In the genomic region with DNA sequence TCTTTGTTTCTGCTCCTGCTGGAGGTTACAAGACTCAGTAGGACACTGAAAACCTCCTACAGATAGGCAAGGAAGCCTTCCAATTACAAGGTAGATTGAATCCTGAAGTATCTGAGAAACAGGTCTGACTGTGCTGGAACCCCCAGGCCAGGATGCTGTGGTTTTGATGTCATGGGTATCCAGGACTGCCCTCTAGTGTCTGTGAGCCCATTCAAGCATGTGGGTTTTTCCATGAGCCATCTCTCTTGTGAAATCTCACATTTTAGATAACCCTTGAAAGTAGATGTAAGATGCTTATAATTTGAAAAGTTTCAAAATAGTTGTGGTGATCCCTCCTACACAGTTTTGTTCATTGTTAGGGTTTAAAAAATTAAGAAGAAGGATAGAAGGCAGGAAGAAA, we compare ENCODE assay signal across 16 mouse cellular contexts. TPM values are rescaled to one million over a fixed set of nuclear protein-coding genes. Genes with fewer than 3 reads are reported as not detected.
DNase-seq lines count a peak whose midpoint lies in the region; ATAC-seq and TF ChIP-seq lines count a peak whose summit lies in the region.
"Had no signal": no experiment of that assay in that cellular context is flagged by ENCODE, and none has a peak within 500 bp of the region (broad histone marks: within the 10 kb centered on the region; RNA-seq: fewer than 3 reads in every experiment).

No protein-coding gene starts in this region.

- H3K27ac ChIP-seq in hindbrain, postnatal 0 days = no peak overlapping the region
- H3K27ac ChIP-seq in hindbrain, embryonic 12.5 days = no peak overlapping the region
- no peak overlapping the region for H3K27ac ChIP-seq in lung, embryonic 14.5 days (ENCODE audit: low read depth)
- H3K27ac ChIP-seq: embryonic facial prominence, embryonic 13.5 days; forebrain, embryonic 12.5 days had no signal

- H3K36me3 ChIP-seq in hindbrain, postnatal 0 days (ENCODE audit: insufficient read depth, low read length) = no peaks in the 10 kb centered on the region
- H3K36me3 ChIP-seq in hindbrain, embryonic 12.5 days = no peaks in the 10 kb centered on the region
- H3K36me3 ChIP-seq in lung, embryonic 14.5 days (ENCODE audit: insufficient read depth) = no peaks in the 10 kb centered on the region
- H3K36me3 ChIP-seq: embryonic facial prominence, embryonic 13.5 days; forebrain, embryonic 12.5 days; heart, embryonic 12.5 days had no signal

- H3K4me2 ChIP-seq in hindbrain, postnatal 0 days (ENCODE audit: low read depth, low read length) = no peak overlapping the region
- H3K4me2 ChIP-seq in hindbrain, embryonic 12.5 days (replicated peaks) = no peak overlapping the region
- H3K4me2 ChIP-seq in lung, embryonic 14.5 days = no peak overlapping the region
- H3K4me2 ChIP-seq: embryonic facial prominence, embryonic 13.5 days; forebrain, embryonic 12.5 days; heart, embryonic 12.5 days had no signal

- H3K9me3 ChIP-seq in hindbrain, postnatal 0 days (ENCODE audit: low read length) = no peaks in the 10 kb centered on the region
- no peaks in the 10 kb centered on the region for H3K9me3 ChIP-seq in hindbrain, embryonic 12.5 days (replicated peaks)
- no peaks in the 10 kb centered on the region for H3K9me3 ChIP-seq in lung, embryonic 14.5 days (ENCODE audit: low read depth, low read length)
- H3K9me3 ChIP-seq: embryonic facial prominence, embryonic 13.5 days; forebrain, embryonic 12.5 days; heart, embryonic 12.5 days had no signal

- H3K4me1 ChIP-seq in hindbrain, postnatal 0 days (ENCODE audit: insufficient read depth, low read length) = no peaks in the 10 kb centered on the region
- no peaks in the 10 kb centered on the region for H3K4me1 ChIP-seq in hindbrain, embryonic 12.5 days
- H3K4me1 ChIP-seq in lung, embryonic 14.5 days (ENCODE audit: insufficient read depth) = peaks cover 3% of the 10 kb centered on the region; the same call in 1 of the 2 replicates

- H3K9ac ChIP-seq in hindbrain, postnatal 0 days (replicated peaks; ENCODE audit: low read length) = no peak overlapping the region
- H3K9ac ChIP-seq in hindbrain, embryonic 12.5 days = no peak overlapping the region
- no peak overlapping the region for H3K9ac ChIP-seq in lung, embryonic 14.5 days
- H3K9ac ChIP-seq: embryonic facial prominence, embryonic 13.5 days; forebrain, embryonic 12.5 days; heart, embryonic 12.5 days had no signal

- DNase-seq in hindbrain, postnatal 0 days (ENCODE audit: low spot score) = no peak
- peak; percentile 55 for DNase-seq in lung, embryonic 14.5 days
- no peak for DNase-seq in lung, adult 18-20 months
- peak; percentile 59 for DNase-seq in NIH3T3 (ENCODE audit: low read depth)
- DNase-seq in layer of hippocampus, postnatal 25 days (ENCODE audit: extremely low spot score in 1 of 2, low spot score in 1 of 2) = no peak
- DNase-seq in thymus, postnatal 4 days = no peak
- DNase-seq: adrenal gland, postnatal 36 days; cerebellum, adult 11-12 months; kidney, adult 11 months; liver had no signal

- TF ChIP-seq CTCF in hindbrain, postnatal 0 days (IDR thresholded peaks at IDR 0.05; ENCODE audit: low read depth) = peak; percentile 14; the same call in 1 of the 2 replicates
- TF ChIP-seq CTCF in lung, embryonic 14.5 days (IDR thresholded peaks at IDR 0.05; ENCODE audit: low read depth) = peak; percentile 37

- no peak for ATAC-seq in hindbrain, postnatal 0 days
- no peak for ATAC-seq in hindbrain, embryonic 12.5 days (ENCODE audit: low FRiP score)
- ATAC-seq in lung, embryonic 14.5 days (ENCODE audit: insufficient read depth) = no peak
- peak; percentile 84 for ATAC-seq in granulocyte monocyte progenitor cell, adult 5-6 weeks (replicated peaks; ENCODE audit: poor library complexity, severe bottlenecking)

- H3K27me3 ChIP-seq in hindbrain, postnatal 0 days (ENCODE audit: insufficient read depth, low read length) = no peaks in the 10 kb centered on the region
- no peaks in the 10 kb centered on the region for H3K27me3 ChIP-seq in hindbrain, embryonic 12.5 days
- no peaks in the 10 kb centered on the region for H3K27me3 ChIP-seq in lung, embryonic 14.5 days (ENCODE audit: insufficient read depth, low read length)
- H3K27me3 ChIP-seq: embryonic facial prominence, embryonic 13.5 days; forebrain, embryonic 12.5 days; heart, embryonic 12.5 days had no signal

- no peak overlapping the region for H3K4me3 ChIP-seq in hindbrain, postnatal 0 days (ENCODE audit: low read length)
- H3K4me3 ChIP-seq in hindbrain, embryonic 12.5 days = no peak overlapping the region
- no peak overlapping the region for H3K4me3 ChIP-seq in lung, embryonic 14.5 days (ENCODE audit: low read depth, low read length)
- H3K4me3 ChIP-seq: embryonic facial prominence, embryonic 13.5 days; forebrain, embryonic 12.5 days; heart, embryonic 12.5 days had no signal

RNA-seq across cellular contexts. Expression of gene Itga8, which starts 6.7 kb away (rescaled TPM):
- 3.6 and 5.3 TPM in 2 replicates for total RNA-seq in hindbrain, postnatal 0 days (2014; rRNA removed)
- polyA plus RNA-seq in hindbrain, postnatal 0 days (2015; fragmentation: Nextera tagmentation; extraction: Ambion mirVana) = 2.9 and 3.2 TPM in 2 replicates
- 4.8 and 5.0 TPM in 2 replicates for polyA plus RNA-seq in hindbrain, embryonic 12.5 days (2016; fragmentation: Nextera tagmentation; extraction: Ambion mirVana)
- polyA plus RNA-seq in lung, embryonic 14.5 days (2014; fragmentation: Nextera tagmentation; extraction: Ambion mirVana) = 42.6 and 44.1 TPM in 2 replicates
- total RNA-seq in granulocyte monocyte progenitor cell, adult 5-6 weeks (2014; fragmentation: Nextera tagmentation) = 8.3 TPM in 1 of 2 replicates, not detected in the other
- total RNA-seq in granulocyte monocyte progenitor cell, adult 5-6 weeks (2017) = 0.09 and 1.1 TPM in 2 replicates
- 10 to 100 TPM; 15.9 to 30.4 TPM for total RNA-seq in layer of hippocampus, postnatal 25 days (2021)
- total RNA-seq: megakaryocyte-erythroid progenitor cell, adult 5-6 weeks had no signal

Comparison
In these comparisons a context has a peak if more than half of its experiments do, and no peak if none do; other contexts are left out.
1. DNase-seq: peak in lung, embryonic 14.5 days (single experiment) and NIH3T3 (single experiment); none in hindbrain, postnatal 0 days (single experiment), lung, adult 18-20 months (0 of 2), layer of hippocampus, postnatal 25 days (0 of 2) and thymus, postnatal 4 days (single experiment).